Mouse (Mus musculus) brain, adult 2 months (tissue): ENCODE data around the gene Nxt2.
A peak's percentile ranks its signal among the peaks of the same experiment; 100 is the strongest.
"Not testable (repeated sequence)": the region's sequence is repeated elsewhere in the genome, so short reads cannot be mapped to it uniquely, and the experiment has no call there.

ENCODE experiments used
- DNase-seq: peaks from one replicate; pipeline ENCODE4 v3.0.0; 2011; ENCODE audit warnings: low read depth, low spot score

Nxt2 gene

DNA sequence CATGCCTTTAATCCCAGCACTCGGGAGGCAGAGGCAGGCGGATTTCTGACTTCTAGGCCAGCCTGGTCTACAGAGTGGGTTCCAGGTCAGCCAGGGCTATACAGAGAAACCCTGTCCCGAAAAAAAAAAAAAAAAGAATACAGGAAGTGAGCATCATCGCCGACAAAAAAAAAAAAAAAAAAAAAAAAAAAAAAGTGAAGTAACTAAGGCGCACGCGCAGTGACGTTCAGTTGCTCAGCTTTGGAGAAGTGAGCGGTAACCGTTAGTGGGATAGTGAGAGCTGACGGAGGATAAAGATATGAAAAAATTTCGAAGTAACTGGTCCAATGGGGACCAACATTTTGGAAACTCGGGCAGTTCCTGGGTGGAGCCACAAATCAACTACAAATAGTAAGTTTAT lies at the start of gene Nxt2:
TSS of gene Nxt2 (plus strand) at position 229 of the 400 bp plus-strand sequence.
- DNase-seq, result no peak

DNA sequence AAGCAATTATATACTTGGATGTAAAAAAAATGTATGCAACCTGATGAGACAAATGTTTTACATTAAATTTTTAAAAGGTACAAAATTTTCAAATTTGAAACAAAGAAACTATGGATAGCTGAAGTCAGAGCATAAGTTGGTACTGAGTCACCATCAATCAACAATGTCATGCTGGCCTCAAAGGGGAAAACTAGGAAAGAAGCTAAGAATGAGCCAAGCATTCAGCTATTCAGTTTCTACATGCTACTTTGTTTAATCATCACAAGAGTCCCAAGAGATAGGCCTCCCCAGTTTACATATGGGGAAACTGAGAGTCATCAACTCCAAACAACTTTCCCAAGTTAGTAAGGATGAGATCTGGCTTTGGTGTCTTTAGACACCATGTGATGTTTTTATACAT lies 49.6 kb upstream of the Nxt2 start:
- DNase-seq, result no peak

DNA sequence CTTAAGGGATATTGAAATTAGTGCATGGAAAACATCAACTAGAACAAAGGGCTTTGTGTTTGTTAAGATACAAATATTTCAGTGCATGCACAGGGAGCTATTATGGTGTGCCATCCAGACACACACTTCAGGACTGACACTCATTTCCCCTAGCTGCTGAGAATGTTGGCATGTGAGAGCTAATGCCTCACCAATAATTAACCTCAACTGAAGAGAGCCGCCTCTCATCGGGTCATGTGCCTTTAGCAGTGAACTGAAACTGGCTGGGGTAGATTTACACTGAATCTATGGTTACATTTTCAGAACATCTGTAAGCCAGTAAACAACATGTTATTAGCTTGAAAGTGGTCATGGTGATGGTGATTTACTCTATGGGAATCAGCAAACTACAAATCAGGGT lies 44.5 kb upstream of the Nxt2 start:
- no peak for DNase-seq

DNA sequence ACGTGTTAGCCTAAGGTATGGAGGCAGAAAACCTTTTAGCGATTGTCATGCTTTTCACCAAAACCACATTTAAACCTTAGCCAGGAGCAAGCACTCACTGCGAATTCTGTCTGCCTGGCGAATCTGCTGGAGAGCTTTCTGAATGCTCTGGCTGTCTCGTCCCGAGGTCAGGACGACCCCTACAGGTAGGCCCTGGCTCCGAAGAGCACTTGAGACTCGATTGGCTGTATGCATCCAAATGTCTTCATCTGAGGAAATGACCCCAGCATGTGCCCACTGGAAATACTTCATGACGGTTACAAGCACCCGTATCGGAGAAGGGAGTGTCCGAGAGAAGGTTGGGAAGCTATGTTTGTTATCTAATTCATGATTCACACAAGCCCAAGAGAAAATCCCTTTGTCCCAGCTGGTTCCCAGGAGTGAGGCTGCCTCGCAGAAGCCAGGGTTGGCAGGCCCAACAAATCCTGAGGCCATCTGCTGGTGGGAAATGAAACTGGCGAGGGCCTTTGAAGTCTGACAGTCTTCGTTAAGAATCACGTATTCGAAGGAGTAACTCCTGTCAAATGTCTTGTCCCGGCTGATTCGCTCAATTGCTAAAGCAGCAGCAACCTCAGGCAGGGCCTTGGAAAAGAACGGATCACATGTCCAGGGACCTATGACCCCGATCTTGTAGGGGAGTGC lies 37.4 kb upstream of the Nxt2 start:
- peak; percentile 65 for DNase-seq

DNA sequence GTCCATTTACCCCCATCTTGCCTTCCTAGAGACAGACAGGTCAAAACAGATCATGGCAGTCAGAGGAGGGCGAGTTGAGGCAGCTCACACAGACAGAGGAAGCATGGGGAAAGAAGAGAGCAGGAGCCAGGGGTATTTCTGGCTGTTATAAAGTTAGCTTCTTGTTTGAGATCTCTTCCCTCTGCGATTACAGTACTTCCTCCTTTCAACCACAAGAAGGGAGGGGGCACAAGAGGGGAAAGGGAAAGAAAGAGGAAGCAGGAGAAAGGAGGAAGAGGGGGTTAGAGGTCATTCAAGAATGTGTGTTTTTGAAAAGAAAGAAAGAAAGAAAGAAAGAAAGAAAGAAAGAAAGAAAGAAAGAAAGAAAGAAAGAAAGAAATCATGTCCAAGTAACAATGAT lies 36.2 kb upstream of the Nxt2 start:
- DNase-seq, result peak; percentile 10

DNA sequence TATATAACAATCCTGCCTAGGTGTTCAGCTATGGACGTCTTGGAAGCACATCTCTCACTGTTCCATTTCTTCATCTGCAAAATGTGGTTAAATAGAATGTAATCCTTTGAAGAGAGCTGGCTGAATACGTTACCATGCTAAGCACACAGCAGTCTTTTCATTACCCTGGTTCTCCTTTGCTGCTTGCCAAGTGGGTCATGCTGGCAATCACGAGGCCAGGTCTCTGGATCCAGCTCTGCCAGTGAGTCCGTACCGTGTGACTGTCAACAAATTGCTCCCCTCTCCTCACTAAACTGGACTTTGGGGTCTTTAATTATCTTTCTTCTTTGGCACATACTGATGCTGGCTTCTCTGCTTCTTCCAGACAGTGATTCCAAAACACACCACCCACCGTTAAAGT lies 32.1 kb upstream of the Nxt2 start:
- DNase-seq, result peak; percentile 37

DNA sequence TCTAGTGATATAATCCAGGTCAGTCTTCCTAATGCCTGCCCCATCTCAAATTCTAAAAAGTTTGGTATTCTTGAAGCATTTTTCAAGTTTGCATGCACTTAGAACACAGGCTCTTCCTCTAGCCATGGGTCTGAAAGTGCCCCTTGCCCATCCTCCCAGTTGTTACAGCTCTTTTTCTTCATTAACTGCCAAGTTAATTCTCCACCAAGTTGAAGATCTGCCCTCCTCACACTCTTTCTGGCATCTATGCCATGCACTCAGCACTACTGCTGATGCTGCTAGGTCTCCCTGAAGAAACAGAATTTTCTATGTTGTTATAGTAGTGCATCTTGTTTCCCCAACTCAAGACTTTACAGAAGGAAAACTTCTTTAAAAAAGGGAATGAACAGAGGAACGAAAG lies 31.0 kb upstream of the Nxt2 start:
- no peak for DNase-seq

DNA sequence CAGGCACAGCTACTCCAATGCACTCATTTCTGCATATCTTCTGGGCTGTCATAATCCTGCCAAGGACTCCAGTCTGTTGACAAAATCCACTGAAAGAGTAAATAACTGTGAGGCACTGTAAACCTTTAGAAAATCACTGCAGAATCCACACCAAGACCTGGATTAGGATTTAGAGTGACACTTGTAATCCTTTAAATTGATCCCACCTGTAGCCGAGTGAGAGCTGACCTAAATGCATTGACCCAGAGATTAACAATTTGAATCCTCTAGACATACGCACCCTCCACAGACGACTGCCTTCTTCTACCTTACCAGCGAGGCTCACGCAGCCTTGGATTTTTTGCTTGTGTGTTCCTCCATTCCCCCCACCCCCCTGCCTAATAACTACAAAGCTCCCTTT lies 29.7 kb upstream of the Nxt2 start, which contains the start of gene Gucy2f:
TSS of gene Gucy2f (minus strand) at position 101 of the 400 bp plus-strand sequence.
- DNase-seq, result no peak

DNA sequence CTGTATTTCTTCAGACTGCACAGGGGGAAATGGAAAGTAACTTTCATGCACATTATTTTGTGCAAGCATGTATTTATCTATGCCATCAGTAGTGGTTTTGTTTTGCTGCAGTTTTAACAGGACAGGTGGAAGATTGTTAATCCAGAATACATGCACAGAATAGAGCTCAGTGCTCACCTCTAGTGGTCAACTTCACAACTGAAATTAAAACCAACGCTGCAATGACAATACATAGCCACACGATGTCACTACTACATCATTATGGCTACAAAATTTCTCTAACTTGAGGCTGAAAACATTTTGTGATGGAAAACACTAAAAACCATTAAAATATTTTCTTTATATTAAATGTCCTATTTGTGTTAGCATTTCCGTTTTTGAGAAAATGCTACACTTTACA lies 26.3 kb upstream of the Nxt2 start:
- peak; percentile 69 for DNase-seq

DNA sequence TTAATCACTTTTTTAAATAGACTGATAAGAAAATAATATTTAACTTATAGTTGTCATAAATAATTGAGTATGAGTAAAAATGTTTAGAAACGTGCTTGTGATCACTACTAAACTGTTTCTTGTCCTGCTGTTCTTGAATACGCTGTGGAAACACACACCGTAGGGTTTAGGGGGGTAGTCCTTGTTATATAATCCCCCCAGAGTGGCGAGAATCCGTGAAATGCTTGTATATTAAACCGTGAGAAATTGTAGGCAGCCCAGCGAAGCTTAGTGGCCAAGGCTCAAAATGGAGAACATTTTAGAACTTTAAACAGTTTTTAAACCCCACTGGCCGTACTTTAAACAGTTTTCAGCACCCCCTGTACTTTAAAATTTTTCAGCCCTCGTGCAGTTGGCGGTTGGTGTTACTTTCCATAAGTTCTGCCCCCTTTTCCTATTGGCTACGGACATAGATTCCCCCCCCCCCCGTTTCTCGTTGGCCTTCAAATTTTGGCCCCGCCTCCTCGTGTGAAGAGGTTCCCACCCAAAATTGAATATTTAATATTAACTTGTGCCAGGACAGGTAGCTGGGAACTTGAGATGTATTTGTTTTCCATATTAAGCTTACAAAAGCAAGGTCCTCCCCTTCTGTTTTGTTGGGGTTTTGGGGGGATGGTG lies 956 bp downstream of the Nxt2 start:
- DNase-seq, result peak; percentile 57

DNA sequence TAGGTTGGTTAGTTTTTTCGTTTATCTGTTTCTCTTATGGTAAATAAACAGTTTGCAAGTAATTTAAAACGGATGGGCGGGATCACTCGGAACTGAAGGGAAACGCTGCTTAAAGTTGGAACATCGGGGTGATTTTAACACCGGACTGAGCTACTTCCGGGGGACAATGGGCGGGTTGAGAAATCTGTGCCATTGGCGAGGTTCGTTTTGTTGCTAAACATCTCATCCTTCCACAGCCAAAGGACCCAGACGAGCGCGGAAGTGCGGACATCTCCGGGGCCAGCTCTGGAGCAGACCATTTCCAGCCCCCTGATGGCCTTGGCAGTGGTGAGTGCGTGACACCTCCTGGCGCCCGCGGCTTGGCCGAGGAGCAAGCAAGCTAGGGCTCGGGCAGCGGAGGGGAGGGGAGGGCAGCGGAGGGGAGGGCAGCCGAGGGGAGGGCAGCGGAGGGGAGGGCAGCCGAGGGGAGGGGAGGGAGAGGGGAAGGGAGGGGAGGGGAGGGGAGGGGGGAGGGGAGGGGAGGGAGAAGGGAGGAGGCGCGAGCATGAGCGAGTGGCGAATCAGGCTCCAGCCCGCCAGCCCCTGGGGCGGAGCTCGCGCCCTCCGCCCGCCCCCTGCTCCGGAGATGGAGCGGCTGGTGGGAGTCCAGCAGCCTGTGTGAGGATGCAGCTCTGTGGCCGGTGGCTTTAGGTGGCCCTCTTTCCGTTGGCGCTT lies 1.6 kb downstream of the Nxt2 start:
- peak; percentile 93 for DNase-seq

DNA sequence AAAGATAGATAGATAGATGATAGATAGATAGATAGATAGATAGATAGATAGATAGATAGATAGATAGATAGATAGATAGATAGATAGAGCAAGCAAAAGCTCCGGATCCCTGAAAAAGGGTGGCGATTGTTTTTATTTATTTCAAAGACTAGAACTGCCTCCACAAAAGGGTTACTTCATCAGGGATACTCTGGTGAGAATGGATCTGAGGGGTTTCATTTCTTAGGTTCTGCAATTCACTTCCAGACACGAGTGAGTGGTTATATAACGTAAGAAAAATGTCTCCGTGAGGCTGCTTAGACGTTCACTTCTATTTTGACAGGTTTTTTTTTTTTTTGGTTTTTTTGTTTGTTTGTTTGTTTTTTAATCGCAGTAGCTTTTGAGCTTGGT lies 2.2 kb downstream of the Nxt2 start:
- DNase-seq, result peak; percentile 17

DNA sequence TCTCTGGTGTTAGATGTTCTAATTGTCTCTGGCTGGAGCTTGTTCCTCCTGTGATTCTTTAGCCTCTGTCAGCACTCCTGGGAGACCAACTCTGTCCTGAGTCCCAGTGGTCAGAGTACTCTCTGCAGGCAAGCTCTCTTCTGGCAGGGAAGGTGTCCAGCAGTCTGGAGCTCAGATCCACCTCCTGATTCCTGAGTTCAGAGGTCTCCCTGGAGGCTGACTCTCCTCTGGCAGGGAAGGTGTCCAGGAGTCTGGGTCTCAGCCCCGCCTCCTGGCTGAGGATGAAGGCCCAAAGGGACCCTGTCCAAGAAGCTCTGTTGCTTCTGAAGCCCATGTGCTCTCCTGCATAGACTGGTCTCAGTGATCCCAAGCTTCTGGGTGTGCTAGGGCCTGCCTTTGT lies 9.6 kb downstream of the Nxt2 start:
- not testable (repeated sequence) for DNase-seq

DNA sequence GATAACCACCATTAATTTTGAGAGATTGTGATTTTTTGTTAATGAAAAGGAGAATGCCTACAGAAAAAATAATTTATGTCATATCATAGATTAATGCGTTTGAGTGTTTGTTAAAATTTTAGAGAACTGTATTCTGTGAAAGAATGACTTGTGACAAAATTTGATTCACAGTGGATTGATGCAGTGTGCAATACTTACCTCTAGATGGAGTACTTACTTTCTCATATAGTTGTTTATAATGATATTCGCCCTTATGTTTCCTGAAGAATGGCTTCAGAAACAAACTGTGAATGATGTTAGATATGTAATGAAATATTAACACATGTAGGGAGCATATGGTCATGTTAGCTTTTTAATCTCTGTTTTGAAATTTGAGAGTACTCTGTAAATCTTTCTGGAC lies 10.5 kb downstream of the Nxt2 start:
- DNase-seq, result peak; percentile 11

DNA sequence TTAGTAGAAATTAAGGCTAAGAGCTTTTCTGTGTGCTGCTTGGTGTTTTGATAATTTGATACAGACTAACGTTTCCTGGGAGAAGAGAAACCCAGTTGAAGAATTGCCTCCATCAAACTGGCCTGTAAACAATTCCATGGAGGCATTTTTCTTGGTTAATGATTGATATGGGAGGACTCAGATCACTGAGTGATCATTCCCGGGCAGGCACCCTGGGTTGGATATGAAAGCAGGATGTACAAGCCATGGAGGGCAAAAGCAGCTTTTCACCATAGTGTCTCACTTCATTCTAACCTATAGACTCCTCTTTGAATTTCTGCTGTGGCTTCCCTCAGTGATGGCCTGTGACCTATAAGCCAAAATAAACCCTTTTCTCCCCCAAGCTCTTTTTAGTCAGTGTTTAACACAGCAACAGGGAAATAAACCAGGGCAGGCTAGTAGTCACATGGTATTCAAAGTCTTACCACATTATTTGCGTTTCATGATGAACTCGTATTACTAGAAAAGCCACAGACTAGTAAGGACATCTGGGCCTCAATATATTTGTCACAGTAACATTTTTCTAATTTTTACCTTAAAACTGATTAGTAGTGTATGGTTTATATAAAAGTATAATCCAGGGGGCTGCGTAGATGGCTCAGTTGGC lies 19.2 kb downstream of the Nxt2 start:
- DNase-seq, result no peak

DNA sequence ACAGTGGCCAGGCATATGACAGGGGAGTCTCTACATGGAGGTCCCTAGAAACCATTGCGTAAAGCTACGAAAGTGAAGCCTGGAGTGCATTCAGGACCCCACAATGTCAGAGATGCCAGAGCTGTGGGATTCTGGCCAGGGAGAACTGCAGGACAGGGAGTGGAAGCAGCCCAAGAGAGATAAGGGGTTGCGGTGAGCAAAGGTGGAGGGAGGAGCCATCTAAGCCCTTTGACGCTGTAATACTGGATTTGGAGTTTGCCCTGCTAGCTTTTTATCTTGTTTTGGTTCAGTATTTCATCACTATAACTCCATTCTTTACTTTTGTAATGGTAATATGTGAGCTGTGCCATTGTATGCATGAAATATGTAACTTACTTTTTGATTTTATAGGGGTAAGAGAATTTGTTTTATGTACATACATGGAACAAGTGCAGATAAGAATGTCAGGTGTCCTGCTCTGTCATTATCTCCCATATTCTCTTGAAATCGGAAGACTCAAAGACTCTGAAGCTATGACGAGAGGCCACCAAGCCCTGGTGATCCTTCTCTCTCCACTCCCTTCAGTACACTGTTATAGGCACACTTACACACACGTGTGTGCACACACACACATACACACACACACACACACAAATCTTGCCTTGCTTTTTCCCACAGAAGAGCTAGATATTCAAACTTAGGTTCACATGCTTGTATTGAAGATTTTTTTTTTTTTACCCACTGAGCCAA lies 23.6 kb downstream of the Nxt2 start:
- DNase-seq, result no peak

DNA sequence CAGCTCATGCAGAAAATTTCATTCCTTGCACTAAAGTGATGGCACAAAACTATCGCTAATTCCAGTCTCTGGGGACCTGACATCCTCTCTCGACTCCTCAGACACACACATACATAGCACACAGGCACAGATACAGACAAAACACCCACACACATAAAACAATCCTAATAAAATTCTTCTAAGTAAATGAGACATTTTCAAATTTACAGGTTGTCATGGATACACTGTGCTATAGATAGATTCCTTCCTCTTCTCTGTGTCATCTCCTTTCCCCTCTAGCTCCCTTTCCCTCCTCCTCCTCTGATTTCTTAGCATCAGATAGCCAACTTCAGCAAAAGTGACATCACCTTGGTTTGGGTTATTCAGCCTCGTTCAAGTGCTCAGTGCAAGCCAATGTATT lies 49.5 kb downstream of the Nxt2 start:
- DNase-seq, result peak; percentile 21

DNA sequence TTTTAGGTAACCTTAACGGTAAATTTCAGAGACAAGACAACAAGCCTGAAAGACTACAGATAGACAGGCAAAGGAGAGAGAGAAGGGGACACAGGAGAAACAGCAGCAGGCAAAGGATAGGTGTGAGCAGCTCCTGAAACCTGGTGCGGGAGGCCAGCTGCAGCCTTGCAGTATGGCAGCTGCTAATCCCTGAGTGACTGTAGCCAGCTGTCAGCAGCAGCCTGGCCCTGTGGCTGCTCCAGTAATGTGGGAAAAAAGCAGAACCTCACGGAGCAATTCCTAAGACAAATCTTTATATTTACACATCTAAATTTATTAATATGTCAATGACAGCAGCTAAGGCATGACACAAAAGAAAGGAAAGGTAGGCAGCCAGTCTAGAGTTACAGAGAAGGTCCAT lies 50.0 kb downstream of the Nxt2 start:
- DNase-seq, result peak; percentile 1

DNA sequence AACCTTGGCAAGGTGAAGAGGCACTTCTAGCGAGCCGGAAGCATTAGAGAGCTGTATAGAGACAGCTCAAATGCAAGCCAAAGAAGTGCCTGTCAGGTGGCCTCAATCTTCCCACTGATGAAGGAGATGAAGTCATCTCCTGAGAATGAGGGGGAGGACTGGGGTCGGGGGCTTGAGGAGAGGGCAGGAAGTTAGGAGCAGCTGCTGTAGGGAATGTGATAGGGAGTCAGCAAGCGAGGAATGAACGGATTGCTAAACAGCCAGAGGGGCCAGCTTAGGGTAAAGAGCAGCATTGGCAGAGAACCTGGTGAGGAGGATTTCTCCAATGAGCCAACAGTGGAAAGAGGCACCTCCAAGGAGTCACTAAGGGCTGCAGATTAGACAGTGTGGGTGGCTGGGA lies 59.3 kb downstream of the Nxt2 start:
- DNase-seq, result no peak
